Mouse (Mus musculus): ENCODE results near the gene Gm20826. TPM values are rescaled to one million over a fixed set of nuclear protein-coding genes. Genes with fewer than 3 reads are reported as not detected.
"Not testable (repeated sequence)": the region's sequence is repeated elsewhere in the genome, so short reads cannot be mapped to it uniquely, and the experiment has no call there.

Gene Gm20826
- under 1 TPM in 1 of 2 experiments, not detected in 1; 0.05 TPM for total RNA-seq (2021)

GRCm38 (mm10) chrY:7638389-7638788 is at the start of gene Gm20826:
Gm20826 (minus strand) TSS chrY:7638489.
- DNase-seq; intact Hi-C loops (cut with DNase I): not testable (repeated sequence)

Other genes starting within 250 kb of the Gm20826 start
- gene Gm21788, start 233.5 kb downstream of the Gm20826 start, total RNA-seq (2021), result not detected
- gene Gm28576, start 84.5 kb upstream of the Gm20826 start, total RNA-seq (2021), result not detected

All from heart, postnatal 10 days (tissue).